In genomic region chr2:146324907-146325715, GRCm38 (mm10) we compare ENCODE assay signal across 10 mouse cellular contexts.
DNase-seq lines count a peak whose midpoint lies in the region; ATAC-seq lines count a peak whose summit lies in the region.
"Had no signal": no experiment of that assay in that cellular context is flagged by ENCODE, and none has a peak within 500 bp of the region (broad histone marks: within the 10 kb centered on the region; RNA-seq: fewer than 3 reads in every experiment).

No protein-coding gene starts in this region.

- peak; percentile 38 for DNase-seq in kidney, adult 9 months
- DNase-seq in kidney, postnatal 4 days, result no peak
- DNase-seq in embryonic facial prominence, embryonic 11.5 days (ENCODE audit: low spot score), result peak; percentile 52
- DNase-seq in hindbrain, embryonic 14.5 days (ENCODE audit: low spot score), result peak; percentile 53
- peak; percentile 70 for DNase-seq in neural tube, embryonic 11.5 days (ENCODE audit: low spot score)
- no peak for DNase-seq in right cerebral cortex, adult 18-20 months
- DNase-seq in cerebellum, postnatal 36 days, result no peak
- DNase-seq: kidney, adult 18-20 months had no signal

- H3K27ac ChIP-seq in embryonic facial prominence, embryonic 11.5 days (replicated peaks; ENCODE audit: low read depth, low read length), result no peak overlapping the region; the same call in 1 of the 2 replicates
- H3K27ac ChIP-seq in hindbrain, embryonic 14.5 days, result peak overlapping the region; percentile 68
- peak overlapping the region; percentile 72 for H3K27ac ChIP-seq in neural tube, embryonic 11.5 days (ENCODE audit: low read depth, low read length)
- H3K27ac ChIP-seq: embryonic facial prominence, embryonic 15.5 days had no signal

- no peak overlapping the region for H3K4me3 ChIP-seq in embryonic facial prominence, embryonic 11.5 days (ENCODE audit: low read depth, low read length)
- H3K4me3 ChIP-seq in hindbrain, embryonic 14.5 days (replicated peaks; ENCODE audit: low read length), result no peak overlapping the region
- no peak overlapping the region for H3K4me3 ChIP-seq in neural tube, embryonic 11.5 days (ENCODE audit: low read depth, low read length)
- H3K4me3 ChIP-seq: embryonic facial prominence, embryonic 15.5 days had no signal

- peak; percentile 75; the same call in 1 of the 2 replicates for ATAC-seq in embryonic facial prominence, embryonic 11.5 days (replicated peaks; ENCODE audit: insufficient number of reproducible peaks, low FRiP score, low TSS enrichment, low read depth)
- peak; percentile 87; the same call in 1 of the 2 replicates for ATAC-seq in hindbrain, embryonic 14.5 days (ENCODE audit: low FRiP score)
- ATAC-seq in neural tube, embryonic 11.5 days (ENCODE audit: insufficient read depth, low FRiP score, low TSS enrichment), result peak; percentile 93
- no peak for ATAC-seq in activated CD4-positive, CD25-positive, alpha-beta regulatory T cell, adult 4 months

- H3K27me3 ChIP-seq in embryonic facial prominence, embryonic 11.5 days (ENCODE audit: control insufficient read depth, insufficient read depth, low read length), result no peaks in the 10 kb centered on the region
- no peaks in the 10 kb centered on the region for H3K27me3 ChIP-seq in hindbrain, embryonic 14.5 days (ENCODE audit: control insufficient read depth, insufficient read depth, low read length)
- no peaks in the 10 kb centered on the region for H3K27me3 ChIP-seq in neural tube, embryonic 11.5 days (ENCODE audit: control insufficient read depth, insufficient read depth, low read length)
- H3K27me3 ChIP-seq: embryonic facial prominence, embryonic 15.5 days had no signal

- no peaks in the 10 kb centered on the region for H3K4me1 ChIP-seq in embryonic facial prominence, embryonic 11.5 days (ENCODE audit: control insufficient read depth, insufficient read depth, low read length)
- H3K4me1 ChIP-seq in hindbrain, embryonic 14.5 days (replicated peaks; ENCODE audit: control insufficient read depth, insufficient read depth, low read length), result peaks cover 19% of the 10 kb centered on the region
- peaks cover 14% of the 10 kb centered on the region; the same call in 1 of the 2 replicates for H3K4me1 ChIP-seq in neural tube, embryonic 11.5 days (ENCODE audit: control insufficient read depth, insufficient read depth, low read length)
- H3K4me1 ChIP-seq: embryonic facial prominence, embryonic 15.5 days had no signal

- 17% methylated on average over 15 of the region's 15 CpGs for WGBS in embryonic facial prominence, embryonic 11.5 days
- 6% methylated on average over 15 of the region's 15 CpGs for WGBS in hindbrain, embryonic 14.5 days
- 32% methylated on average over 15 of the region's 15 CpGs for WGBS in neural tube, embryonic 11.5 days

- no peaks in the 10 kb centered on the region for H3K36me3 ChIP-seq in embryonic facial prominence, embryonic 11.5 days (replicated peaks; ENCODE audit: control insufficient read depth, insufficient read depth, low read depth, low read length)
- H3K36me3 ChIP-seq in hindbrain, embryonic 14.5 days (replicated peaks; ENCODE audit: control insufficient read depth, insufficient read depth), result no peaks in the 10 kb centered on the region
- no peaks in the 10 kb centered on the region for H3K36me3 ChIP-seq in neural tube, embryonic 11.5 days (ENCODE audit: control insufficient read depth, insufficient read depth, low read length)
- H3K36me3 ChIP-seq: embryonic facial prominence, embryonic 15.5 days had no signal

- H3K9ac ChIP-seq in embryonic facial prominence, embryonic 11.5 days (replicated peaks; ENCODE audit: low read length), result no peak overlapping the region
- peak overlapping the region; percentile 41 for H3K9ac ChIP-seq in hindbrain, embryonic 14.5 days
- H3K9ac ChIP-seq in neural tube, embryonic 11.5 days (ENCODE audit: low read length), result peak overlapping the region; percentile 26; the same call in 1 of the 2 replicates
- H3K9ac ChIP-seq: embryonic facial prominence, embryonic 15.5 days had no signal

- H3K9me3 ChIP-seq in embryonic facial prominence, embryonic 11.5 days (replicated peaks; ENCODE audit: control insufficient read depth, low read length), result no peaks in the 10 kb centered on the region
- H3K9me3 ChIP-seq in hindbrain, embryonic 14.5 days (ENCODE audit: control insufficient read depth, low read length), result no peaks in the 10 kb centered on the region
- no peaks in the 10 kb centered on the region for H3K9me3 ChIP-seq in neural tube, embryonic 11.5 days (ENCODE audit: control insufficient read depth, low read length)
- H3K9me3 ChIP-seq: embryonic facial prominence, embryonic 15.5 days had no signal

- H3K4me2 ChIP-seq in embryonic facial prominence, embryonic 11.5 days (ENCODE audit: low read depth, low read length), result no peak overlapping the region
- H3K4me2 ChIP-seq in hindbrain, embryonic 14.5 days (replicated peaks), result peak overlapping the region; percentile 34
- H3K4me2 ChIP-seq in neural tube, embryonic 11.5 days (ENCODE audit: low read depth), result no peak overlapping the region
- H3K4me2 ChIP-seq: embryonic facial prominence, embryonic 15.5 days had no signal

Comparison
In these comparisons a context has a peak if more than half of its experiments do, and no peak if none do; other contexts are left out.
1. DNase-seq: peak in kidney, adult 9 months (single experiment), embryonic facial prominence, embryonic 11.5 days (single experiment), hindbrain, embryonic 14.5 days (single experiment) and neural tube, embryonic 11.5 days (single experiment); none in kidney, postnatal 4 days (0 of 2), right cerebral cortex, adult 18-20 months (single experiment) and cerebellum, postnatal 36 days (0 of 2).